Mouse (Mus musculus) limb, embryonic 11.5 days (tissue): ENCODE measurements around the gene Tecpr1. TPM values are rescaled to one million over a fixed set of nuclear protein-coding genes. Genes with fewer than 3 reads are reported as not detected.
A peak's percentile ranks its signal among the peaks of the same experiment; 100 is the strongest.

Experiments used
- ATAC-seq: fragments of 200-750 bp; cut with Nextera tagmentation; 2 replicates; pipeline ENCODE4 v1.8.0; 2017; ENCODE audit warnings: low read depth; ENCODE audit not compliant: insufficient number of reproducible peaks, low FRiP score, low TSS enrichment
- DNase-seq: peaks from one replicate; pipeline ENCODE4 v3.0.0-alpha.2; 2015; ENCODE audit warnings: low spot score
- H3K27ac ChIP-seq: fragments of 300-500 bp; sonication (generic); replicated peaks from 2 replicates; pipeline ENCODE4 v1.5.1; 2014; ENCODE audit warnings: low read depth, mild to moderate bottlenecking, low read length
- H3K27me3 ChIP-seq: fragments of 300-500 bp; sonication (generic); 2 replicates; pipeline ENCODE4 v1.6.1; 2014; ENCODE audit warnings: mild to moderate bottlenecking, low read length, mixed read lengths; ENCODE audit not compliant: control insufficient read depth, insufficient read depth
- H3K36me3 ChIP-seq: fragments of 300-500 bp; sonication (generic); 2 replicates; pipeline ENCODE4 v1.6.1; 2014; ENCODE audit warnings: mild to moderate bottlenecking, low read length, moderate library complexity, mixed read lengths; ENCODE audit not compliant: control insufficient read depth, insufficient read depth
- H3K4me1 ChIP-seq: fragments of 300-500 bp; sonication (generic); 2 replicates; pipeline ENCODE4 v1.6.1; 2014; ENCODE audit warnings: low read length, mixed read lengths; ENCODE audit not compliant: control insufficient read depth, insufficient read depth
- H3K4me2 ChIP-seq: fragments of 300-500 bp; sonication (generic); 2 replicates; pipeline ENCODE4 v1.6.1; 2014; ENCODE audit warnings: low read depth, mild to moderate bottlenecking, moderate library complexity; ENCODE audit not compliant: severe bottlenecking
- H3K4me3 ChIP-seq: fragments of 300-500 bp; sonication (generic); 2 replicates; pipeline ENCODE4 v1.5.1; 2014; ENCODE audit warnings: low read depth, low read length
- H3K9ac ChIP-seq: fragments of 300-500 bp; sonication (generic); 2 replicates; pipeline ENCODE4 v1.6.1; 2014; ENCODE audit warnings: mild to moderate bottlenecking, low read length
- H3K9me3 ChIP-seq: fragments of 300-500 bp; sonication (generic); 2 replicates; pipeline ENCODE4 v1.6.1; 2016; ENCODE audit warnings: low read length; ENCODE audit not compliant: control insufficient read depth
- WGBS: fragments of 180-500 bp; shearing (Covaris S2); extraction: QIAGEN DNeasy Blood & Tissue Kit; methylation state at CpG from one replicate; pipeline ENCODE4 v1.1.7; 2014; 5-methylcytosine and 5-hydroxymethylcytosine counted together
- polyA plus RNA-seq: library from polyadenylated mRNA; unstranded; fragments of >200 nt; fragmentation: Nextera tagmentation; extraction: Ambion mirVana; gene quantifications from 2 replicates; pipeline ENCODE4 v1.2.1, GENCODE M21; 2014

Tecpr1 gene
- polyA plus RNA-seq, 1 experiment from 2014 or later, result 11.3 TPM

DNA sequence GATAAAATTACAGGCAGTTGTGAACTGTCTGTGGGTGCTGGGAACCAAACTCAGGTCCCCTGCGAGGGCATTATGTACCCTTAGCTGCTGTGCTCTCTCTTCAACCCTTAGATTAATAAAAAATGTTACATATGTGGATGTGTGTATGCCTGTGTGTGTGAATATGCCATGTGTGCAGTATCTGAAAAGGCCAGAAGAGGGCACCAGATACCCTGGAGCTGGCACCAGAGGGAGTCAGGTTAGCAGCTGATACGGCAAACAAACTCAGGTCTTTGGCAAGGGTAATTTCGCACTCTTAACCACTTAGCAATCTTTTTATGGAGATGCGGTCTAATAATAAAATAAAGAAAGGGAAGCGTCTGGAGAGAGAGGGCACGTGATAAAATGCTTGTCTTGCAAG, 21.0 kb downstream of the Tecpr1 start:
- WGBS, result 93% methylated on average over 6 of the region's 6 CpGs
- H3K4me2 ChIP-seq, result no peak overlapping the region
- ATAC-seq (no peak), DNase-seq (no peak)
- peaks cover 7% of the 10 kb centered on the region; the same call in 1 of the 2 replicates for H3K36me3 ChIP-seq
- H3K27me3 ChIP-seq, result no peaks in the 10 kb centered on the region
- H3K4me1 ChIP-seq, result no peaks in the 10 kb centered on the region
- no peak overlapping the region for H3K27ac ChIP-seq
- H3K9me3 ChIP-seq, result no peaks in the 10 kb centered on the region
- H3K9ac ChIP-seq, result no peak overlapping the region
- H3K4me3 ChIP-seq, result no peak overlapping the region

DNA sequence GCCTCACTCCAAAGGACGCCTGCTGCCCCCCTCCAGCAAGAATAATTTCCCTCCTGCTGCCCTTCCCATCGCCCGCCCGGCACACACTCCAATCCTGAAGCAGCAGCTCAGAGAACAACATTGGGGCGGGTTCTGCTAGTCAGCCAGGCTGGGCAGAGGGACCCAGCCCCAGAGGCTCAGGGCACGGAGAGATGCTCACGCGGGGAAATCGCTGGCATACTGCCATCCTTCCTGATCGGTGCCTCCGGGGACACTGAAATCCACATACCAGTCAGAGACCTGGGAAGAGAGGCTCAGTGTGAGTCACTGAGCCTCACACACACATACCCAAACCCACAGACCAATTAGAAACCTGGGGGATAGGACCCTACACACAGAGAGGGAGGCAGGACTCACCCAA, 22.8 kb downstream of the Tecpr1 start:
- Histone ChIP-seq H3K9ac (no peak overlapping the region), H3K4me3 (no peak overlapping the region), H3K27me3 (no peaks in the 10 kb centered on the region), H3K4me1 (no peaks in the 10 kb centered on the region), H3K36me3 (peaks cover 5% of the 10 kb centered on the region; the same call in 1 of the 2 replicates), H3K27ac (no peak overlapping the region), H3K9me3 (no peaks in the 10 kb centered on the region), H3K4me2 (no peak overlapping the region)
- DNase-seq (no peak), ATAC-seq (no peak)
- WGBS, result 89% methylated on average over 11 of the region's 11 CpGs

DNA sequence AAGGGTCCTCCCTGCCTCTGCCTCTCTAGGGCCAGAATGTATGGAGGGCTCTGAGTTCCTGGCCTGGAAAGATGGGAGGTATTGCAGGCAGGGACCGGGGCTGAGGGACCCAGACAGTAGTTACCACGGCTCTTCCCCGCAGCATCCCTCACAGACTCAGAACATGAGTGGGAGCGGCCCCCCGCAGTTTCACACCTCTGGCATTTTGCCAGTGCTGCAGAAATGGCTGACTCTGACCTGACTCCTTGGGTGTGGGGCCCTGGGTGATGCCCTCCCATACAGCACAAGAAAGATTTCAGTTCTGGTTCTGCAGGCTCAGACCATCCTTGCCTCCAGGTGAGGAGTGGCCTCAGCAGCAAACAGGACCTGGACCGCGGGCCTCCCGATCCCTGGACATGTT, 27.8 kb downstream of the Tecpr1 start:
- Histone ChIP-seq H3K9me3 (no peaks in the 10 kb centered on the region), H3K36me3 (no peaks in the 10 kb centered on the region), H3K4me3 (no peak overlapping the region), H3K27ac (no peak overlapping the region), H3K27me3 (no peaks in the 10 kb centered on the region), H3K9ac (no peak overlapping the region), H3K4me2 (no peak overlapping the region), H3K4me1 (0 out of 2 replicates have a peak, but pooled peaks cover 2% of the 10 kb centered on the region)
- ATAC-seq (no peak), DNase-seq (no peak)
- WGBS, result 89% methylated on average over 8 of the region's 8 CpGs

DNA sequence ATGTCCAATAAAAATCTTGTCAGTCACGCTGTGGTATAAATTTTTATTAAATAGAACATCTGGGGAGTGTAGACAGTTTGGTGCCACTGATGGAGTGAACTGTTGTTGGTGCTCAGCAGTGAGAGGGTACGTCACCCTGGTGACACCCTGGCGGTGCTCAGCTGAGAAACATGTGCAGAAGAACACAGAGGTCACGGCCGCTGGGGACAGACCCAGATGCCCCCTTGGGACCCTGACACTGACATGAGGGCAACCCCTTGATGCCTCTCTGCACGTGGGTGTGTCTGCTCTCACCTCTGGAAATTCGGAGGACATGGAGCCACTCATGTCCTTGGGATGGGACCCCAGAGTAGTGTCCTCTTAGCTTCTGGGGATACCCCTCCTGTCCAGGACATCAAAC, 29.0 kb downstream of the Tecpr1 start:
- Histone ChIP-seq H3K27me3 (no peaks in the 10 kb centered on the region), H3K4me3 (no peak overlapping the region), H3K27ac (no peak overlapping the region), H3K4me1 (peaks cover 5% of the 10 kb centered on the region), H3K36me3 (no peaks in the 10 kb centered on the region), H3K4me2 (no peak overlapping the region), H3K9me3 (no peaks in the 10 kb centered on the region), H3K9ac (no peak overlapping the region)
- DNase-seq (no peak), ATAC-seq (no peak)
- WGBS, result 82% methylated on average over 7 of the region's 7 CpGs

DNA sequence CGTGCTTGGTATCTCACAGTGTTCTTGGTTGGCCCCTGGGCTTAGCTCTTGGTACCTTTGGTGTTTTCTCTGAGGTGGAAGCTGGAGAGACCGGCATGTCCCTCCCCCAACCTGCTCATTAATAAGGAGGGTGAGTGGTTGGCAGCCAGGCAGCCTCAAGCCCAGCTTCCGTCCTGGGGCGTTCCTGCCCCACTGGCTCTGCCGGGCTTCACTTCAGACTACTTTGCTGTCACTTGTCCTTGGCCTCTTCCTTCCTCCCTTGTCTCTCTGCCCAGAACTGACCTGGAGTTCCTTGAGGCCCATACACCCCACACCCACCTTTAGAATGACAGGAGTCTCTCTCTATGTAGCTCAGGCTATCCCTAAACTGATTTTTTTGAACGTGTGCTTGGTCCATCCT, 30.7 kb downstream of the Tecpr1 start:
- H3K4me1 ChIP-seq, result peaks cover 5% of the 10 kb centered on the region
- no peak overlapping the region for H3K4me2 ChIP-seq
- H3K4me3 ChIP-seq, result no peak overlapping the region
- ATAC-seq (no peak), DNase-seq (no peak)
- WGBS, result 84% methylated on average over 6 of the region's 6 CpGs
- no peak overlapping the region for H3K27ac ChIP-seq
- no peaks in the 10 kb centered on the region for H3K27me3 ChIP-seq
- H3K36me3 ChIP-seq, result no peaks in the 10 kb centered on the region
- no peaks in the 10 kb centered on the region for H3K9me3 ChIP-seq
- no peak overlapping the region for H3K9ac ChIP-seq

DNA sequence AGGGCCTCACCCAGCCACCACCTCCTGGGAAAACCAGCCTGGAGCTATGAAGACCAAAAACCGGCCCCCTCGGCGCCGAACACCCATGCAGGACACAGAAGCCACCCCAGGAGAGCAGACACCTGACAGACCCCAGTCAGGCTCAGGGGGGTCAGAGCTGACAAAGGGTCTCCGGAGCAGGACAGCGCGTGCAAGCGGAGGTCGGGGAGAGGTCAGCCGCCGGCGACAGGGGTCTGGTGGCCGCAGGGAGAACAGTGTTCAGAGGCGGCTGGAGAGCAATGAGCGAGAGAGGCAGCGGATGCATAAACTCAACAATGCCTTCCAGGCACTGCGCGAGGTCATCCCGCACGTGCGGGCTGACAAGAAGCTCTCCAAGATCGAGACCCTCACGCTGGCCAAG, 32.4 kb downstream of the Tecpr1 start:
- peaks cover 5% of the 10 kb centered on the region for H3K4me1 ChIP-seq
- WGBS, result 50% methylated on average over 23 of the region's 23 CpGs
- 0 out of 2 replicates have a peak, but pooled peaks cover 2% of the 10 kb centered on the region for H3K36me3 ChIP-seq
- no peak for ATAC-seq
- no peak overlapping the region for H3K4me2 ChIP-seq
- no peak overlapping the region for H3K4me3 ChIP-seq
- H3K9me3 ChIP-seq, result no peaks in the 10 kb centered on the region
- peak; percentile 38 for DNase-seq
- no peak overlapping the region for H3K27ac ChIP-seq
- no peak overlapping the region for H3K9ac ChIP-seq
- no peaks in the 10 kb centered on the region for H3K27me3 ChIP-seq

DNA sequence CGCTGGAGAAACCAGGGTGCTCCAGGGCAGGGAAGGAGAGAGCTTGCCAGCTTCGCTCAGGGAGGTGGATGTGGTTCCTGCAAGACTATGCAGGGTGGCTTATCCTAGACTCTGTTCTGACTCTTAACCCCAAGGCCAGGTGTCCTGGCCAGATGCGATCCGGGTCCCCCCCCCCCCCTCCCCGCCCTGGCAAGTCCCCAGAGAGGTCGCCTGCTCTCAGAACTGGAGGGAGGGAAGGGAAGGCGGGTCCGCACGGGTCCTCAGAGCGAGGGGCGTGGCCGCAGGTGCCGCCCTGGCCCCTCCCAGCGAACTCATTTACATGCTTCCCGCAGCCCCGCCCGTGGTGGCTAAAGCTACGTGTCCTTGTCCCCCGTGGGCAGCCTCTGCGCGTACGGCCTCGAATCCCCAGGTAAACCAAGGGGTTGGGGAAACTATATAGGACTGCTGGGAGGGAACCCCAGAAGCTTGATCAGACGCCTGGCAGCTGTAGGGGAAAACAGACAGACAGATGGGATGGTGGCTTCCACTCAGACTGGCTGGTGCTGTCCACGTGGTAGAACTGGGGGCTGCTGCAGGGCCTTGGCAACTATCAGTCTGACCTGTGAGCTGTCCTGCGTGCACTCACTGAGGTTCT, 33.3 kb downstream of the Tecpr1 start, which contains the start of gene Bhlha15:
Gene Bhlha15, plus strand, starts transcription at position 337 of the 634 bp plus-strand sequence.
- H3K9ac ChIP-seq, result no peak within 1 kb of the TSS
- DNase-seq, result peak; percentile 65
- WGBS, result 3% methylated on average over 19 of the region's 26 CpGs
- peak; percentile 68 for ATAC-seq
- H3K27ac ChIP-seq, result no peak within 1 kb of the TSS
- 0 out of 2 replicates have a peak, but pooled peaks cover 2% of the 10 kb centered on the region for H3K36me3 ChIP-seq
- H3K9me3 ChIP-seq, result no peaks in the 10 kb centered on the region
- no peaks in the 10 kb centered on the region for H3K27me3 ChIP-seq
- peak within 1 kb of the TSS; percentile 55 for H3K4me2 ChIP-seq
- H3K4me1 ChIP-seq, result peaks cover 5% of the 10 kb centered on the region
- peak within 1 kb of the TSS; percentile 17 for H3K4me3 ChIP-seq

DNA sequence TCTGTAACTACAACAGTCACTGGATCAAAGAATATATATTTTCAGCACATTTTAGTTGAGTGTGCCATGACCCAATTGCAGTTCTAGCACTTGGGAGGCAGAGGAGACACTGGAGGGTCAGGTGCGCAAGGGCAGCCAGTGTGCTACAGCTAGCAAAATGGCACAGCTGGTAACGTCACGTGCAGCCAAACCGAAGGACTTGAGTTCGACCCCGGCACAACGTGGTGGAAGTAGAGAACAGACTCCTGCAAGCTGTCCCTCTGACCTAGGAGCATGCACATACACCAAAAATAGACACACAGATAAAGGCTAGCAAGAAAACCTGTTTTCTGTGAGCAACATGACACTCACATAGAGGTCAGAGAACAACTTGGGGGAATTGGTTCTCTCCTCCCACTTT, 34.1 kb downstream of the Tecpr1 start:
- H3K9me3 ChIP-seq, result no peaks in the 10 kb centered on the region
- peaks cover 5% of the 10 kb centered on the region for H3K4me1 ChIP-seq
- H3K4me3 ChIP-seq, result no peak overlapping the region
- no peak for DNase-seq
- no peak overlapping the region for H3K4me2 ChIP-seq
- H3K9ac ChIP-seq, result no peak overlapping the region
- no peaks in the 10 kb centered on the region for H3K27me3 ChIP-seq
- H3K27ac ChIP-seq, result no peak overlapping the region
- H3K36me3 ChIP-seq, result peaks cover 4% of the 10 kb centered on the region; the same call in 1 of the 2 replicates
- no peak for ATAC-seq
- WGBS, result 79% methylated on average over 7 of the region's 7 CpGs

DNA sequence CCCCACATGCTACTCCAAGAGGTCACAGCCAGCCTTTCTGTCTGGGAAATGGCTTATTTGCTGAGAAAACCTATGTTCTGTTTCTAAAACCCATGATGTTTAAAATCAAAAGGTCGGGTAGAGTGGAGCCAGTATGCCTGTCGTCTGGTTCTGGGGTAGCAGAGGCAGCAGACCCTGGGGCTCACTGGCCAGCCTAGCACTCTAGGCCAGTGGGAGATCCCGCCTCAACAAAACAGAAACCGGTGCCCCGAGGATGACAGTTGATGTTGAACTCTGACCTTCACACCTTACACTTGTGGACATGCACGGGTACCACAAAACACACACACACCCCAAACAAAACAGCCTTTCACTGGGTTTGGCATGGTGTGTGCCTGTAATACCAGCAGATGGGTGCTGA, 35.0 kb downstream of the Tecpr1 start:
- Histone ChIP-seq H3K9ac (no peak overlapping the region), H3K4me2 (no peak overlapping the region), H3K4me1 (peaks cover 5% of the 10 kb centered on the region), H3K27me3 (no peaks in the 10 kb centered on the region), H3K36me3 (peaks cover 4% of the 10 kb centered on the region; the same call in 1 of the 2 replicates), H3K27ac (no peak overlapping the region), H3K9me3 (no peaks in the 10 kb centered on the region), H3K4me3 (no peak overlapping the region)
- ATAC-seq (no peak), DNase-seq (no peak)
- 80% methylated on average over 6 of the region's 6 CpGs for WGBS
